Mouse (Mus musculus): ENCODE measurements around the gene Arhgap25. TPM values are rescaled to one million over a fixed set of nuclear protein-coding genes. Genes with fewer than 3 reads are reported as not detected.
"Not testable (repeated sequence)": the region's sequence is repeated elsewhere in the genome, so short reads cannot be mapped to it uniquely, and the experiment has no call there.

Gene Arhgap25
- polyA plus RNA-seq, 1 experiment from 2014 or later: 1.9 TPM

DNA sequence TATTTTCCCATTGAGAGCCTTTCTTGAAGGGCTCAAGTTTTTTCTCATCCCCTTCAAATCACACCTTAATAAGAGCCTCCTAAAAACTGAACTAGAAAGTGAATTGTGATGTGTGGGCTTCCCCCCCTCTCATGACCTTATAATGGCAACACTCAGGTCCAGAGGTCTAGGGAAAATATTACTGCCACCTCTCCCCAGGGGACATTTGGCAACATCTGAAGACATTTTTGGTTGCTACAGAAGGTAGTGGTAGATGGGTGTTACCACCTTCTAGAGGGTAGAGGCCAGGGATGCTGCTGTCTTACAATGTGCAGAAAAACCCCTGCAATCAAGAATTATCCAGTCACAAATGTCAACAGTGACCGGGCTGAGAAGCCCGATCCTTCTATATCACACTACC is 2.7 kb downstream of the Arhgap25 start:
- H3K4me1 ChIP-seq: no peaks in the 10 kb centered on the region
- H3K4me3 ChIP-seq: no peak overlapping the region
- H3K27ac ChIP-seq: no peak overlapping the region
- H3K4me2 ChIP-seq: no peak overlapping the region
- H3K9ac ChIP-seq: no peak overlapping the region
- no peaks in the 10 kb centered on the region for H3K27me3 ChIP-seq (replicated peaks)
- no peaks in the 10 kb centered on the region for H3K36me3 ChIP-seq (replicated peaks)
- no peaks in the 10 kb centered on the region for H3K9me3 ChIP-seq
- 85% methylated on average over 2 of the region's 2 CpGs for WGBS
- ATAC-seq (replicated peaks): no peak

DNA sequence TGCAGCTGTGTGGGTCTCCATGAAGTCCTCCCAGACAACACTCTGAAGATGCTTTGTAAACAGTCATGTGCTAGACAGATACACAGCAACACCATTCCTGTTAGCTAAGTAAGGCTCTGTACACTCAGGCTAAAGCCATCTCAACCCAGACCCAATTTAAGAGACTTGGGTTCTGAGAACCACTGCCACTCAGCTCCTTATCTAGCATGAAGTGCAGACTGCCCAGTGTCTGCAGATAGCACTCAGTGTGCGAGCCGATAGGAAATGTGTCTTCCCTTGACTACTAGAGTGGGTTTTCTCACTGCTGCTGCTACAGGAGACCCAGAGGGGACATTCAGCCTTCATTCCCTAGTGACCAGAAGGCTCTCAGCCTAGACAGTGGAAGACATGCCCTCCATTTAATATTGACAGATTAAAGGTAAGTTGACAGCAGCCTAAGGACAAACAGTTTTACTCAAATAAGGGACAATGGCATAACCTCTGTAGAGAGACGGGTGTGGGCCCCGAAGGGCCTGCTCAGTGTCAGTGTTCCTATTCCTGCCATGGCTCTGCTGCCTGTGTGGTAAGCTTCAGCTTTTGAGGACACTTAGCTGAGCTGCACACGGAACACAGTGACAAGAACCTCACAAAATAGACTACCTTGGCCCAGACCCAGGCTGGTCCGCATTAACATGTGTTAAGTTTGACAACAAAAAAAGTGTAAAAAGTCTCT is 5.1 kb downstream of the Arhgap25 start:
- no peaks in the 10 kb centered on the region for H3K4me1 ChIP-seq
- no peak overlapping the region for H3K9ac ChIP-seq
- no peaks in the 10 kb centered on the region for H3K36me3 ChIP-seq (replicated peaks)
- 86% methylated on average over 6 of the region's 6 CpGs for WGBS
- ATAC-seq (replicated peaks): no peak
- H3K4me2 ChIP-seq: no peak overlapping the region
- H3K27me3 ChIP-seq (replicated peaks): no peaks in the 10 kb centered on the region
- no peak overlapping the region for H3K4me3 ChIP-seq
- H3K9me3 ChIP-seq: no peaks in the 10 kb centered on the region
- no peak overlapping the region for H3K27ac ChIP-seq

DNA sequence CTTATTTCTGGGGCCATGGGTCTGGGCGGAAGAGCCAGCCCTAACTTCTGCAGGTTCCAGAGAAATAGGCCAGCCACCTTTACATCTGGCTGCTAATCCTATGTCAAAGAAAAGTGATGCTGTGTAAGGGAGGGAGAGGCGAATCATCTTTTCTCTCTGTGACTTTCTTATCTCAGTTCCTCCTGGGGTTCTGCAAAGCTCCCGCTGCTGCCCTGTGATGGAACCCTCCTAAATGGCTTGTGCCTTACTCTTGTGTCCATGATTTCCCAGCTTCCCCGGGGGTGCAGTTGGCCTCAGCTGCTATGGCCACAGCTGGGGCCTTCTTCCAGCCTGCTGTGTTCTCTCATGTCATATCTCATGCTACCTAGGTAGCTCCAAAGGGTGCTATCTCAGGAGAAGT is 5.7 kb downstream of the Arhgap25 start:
- Histone ChIP-seq H3K9me3 (no peaks in the 10 kb centered on the region), H3K27ac (no peak overlapping the region), H3K27me3 (replicated peaks) (no peaks in the 10 kb centered on the region), H3K4me1 (no peaks in the 10 kb centered on the region), H3K4me2 (no peak overlapping the region), H3K9ac (no peak overlapping the region), H3K4me3 (no peak overlapping the region), H3K36me3 (replicated peaks) (no peaks in the 10 kb centered on the region)
- 85% methylated on average over 4 of the region's 4 CpGs for WGBS
- ATAC-seq (replicated peaks): no peak

DNA sequence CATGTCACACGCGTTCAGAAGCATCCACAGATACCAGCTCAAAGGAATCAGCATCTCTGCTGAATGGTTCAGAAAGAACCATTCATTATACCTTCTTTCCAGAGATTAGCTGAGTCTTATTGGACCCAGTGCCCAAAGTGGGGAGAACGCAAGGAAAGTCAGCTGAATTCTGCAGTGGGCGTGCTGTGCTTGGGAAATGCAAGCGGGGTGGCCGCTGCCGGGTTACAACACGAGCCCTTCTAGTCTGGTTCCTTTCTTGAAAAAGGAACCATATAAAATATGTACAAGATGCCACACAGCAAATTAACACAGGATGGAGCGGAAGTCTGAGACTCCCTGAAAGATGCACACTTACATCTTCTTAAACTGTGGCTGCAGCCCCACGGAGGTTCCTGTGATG is 7.9 kb downstream of the Arhgap25 start:
- Histone ChIP-seq H3K9ac (no peak overlapping the region), H3K4me2 (no peak overlapping the region), H3K9me3 (no peaks in the 10 kb centered on the region), H3K27me3 (replicated peaks) (no peaks in the 10 kb centered on the region), H3K27ac (no peak overlapping the region), H3K4me3 (no peak overlapping the region), H3K4me1 (no peaks in the 10 kb centered on the region), H3K36me3 (replicated peaks) (no peaks in the 10 kb centered on the region)
- no peak for ATAC-seq (replicated peaks)
- WGBS: 90% methylated on average over 10 of the region's 10 CpGs

DNA sequence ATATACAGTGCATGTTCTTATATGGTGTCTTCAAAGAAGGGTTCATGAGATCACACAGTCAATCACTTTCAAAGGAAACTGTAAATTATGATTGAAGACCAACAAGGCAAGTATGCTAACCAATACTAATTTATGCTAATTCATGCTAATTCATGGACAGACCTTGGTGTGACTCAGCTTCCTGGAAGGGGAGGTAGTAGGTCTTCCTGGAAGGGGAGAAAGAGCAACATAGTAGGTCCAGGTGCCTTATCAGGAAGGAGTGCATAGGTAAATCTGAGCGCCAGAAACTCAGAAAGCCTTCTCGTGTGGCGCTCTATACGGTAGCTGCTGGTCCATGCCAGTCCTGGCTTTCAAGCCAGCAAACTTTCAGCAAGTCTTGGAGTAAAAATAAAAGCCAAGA is 8.8 kb downstream of the Arhgap25 start:
- Histone ChIP-seq H3K27me3 (replicated peaks) (no peaks in the 10 kb centered on the region), H3K9me3 (no peaks in the 10 kb centered on the region), H3K36me3 (replicated peaks) (no peaks in the 10 kb centered on the region), H3K4me3 (no peak overlapping the region), H3K27ac (no peak overlapping the region), H3K9ac (no peak overlapping the region), H3K4me2 (no peak overlapping the region), H3K4me1 (no peaks in the 10 kb centered on the region)
- WGBS: 92% methylated on average over 4 of the region's 4 CpGs
- ATAC-seq (replicated peaks): no peak

DNA sequence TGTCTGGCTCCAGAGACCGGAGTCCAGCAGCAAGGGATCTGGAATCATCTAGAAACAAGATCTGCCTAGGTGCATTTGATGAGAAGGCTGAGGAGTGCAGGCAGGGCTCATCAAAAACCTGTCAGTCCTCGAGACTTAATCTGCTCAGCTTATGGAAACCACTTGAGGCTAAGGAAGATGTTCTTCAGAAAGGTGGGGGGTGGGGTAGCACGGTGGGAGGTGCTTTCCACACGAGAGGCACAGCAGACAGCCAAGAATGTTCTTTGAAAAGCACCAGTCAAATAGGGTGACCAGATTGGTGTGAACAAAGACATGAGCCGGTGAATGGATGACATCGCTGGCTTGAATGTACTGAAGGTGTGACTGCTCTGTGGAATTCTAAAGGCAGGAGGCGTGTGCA is 9.3 kb downstream of the Arhgap25 start:
- H3K9ac ChIP-seq: no peak overlapping the region
- no peaks in the 10 kb centered on the region for H3K4me1 ChIP-seq
- no peak overlapping the region for H3K27ac ChIP-seq
- no peak for ATAC-seq (replicated peaks)
- no peak overlapping the region for H3K4me3 ChIP-seq
- H3K27me3 ChIP-seq (replicated peaks): no peaks in the 10 kb centered on the region
- no peak overlapping the region for H3K4me2 ChIP-seq
- no peaks in the 10 kb centered on the region for H3K9me3 ChIP-seq
- H3K36me3 ChIP-seq (replicated peaks): no peaks in the 10 kb centered on the region
- WGBS: 51% methylated on average over 7 of the region's 7 CpGs

DNA sequence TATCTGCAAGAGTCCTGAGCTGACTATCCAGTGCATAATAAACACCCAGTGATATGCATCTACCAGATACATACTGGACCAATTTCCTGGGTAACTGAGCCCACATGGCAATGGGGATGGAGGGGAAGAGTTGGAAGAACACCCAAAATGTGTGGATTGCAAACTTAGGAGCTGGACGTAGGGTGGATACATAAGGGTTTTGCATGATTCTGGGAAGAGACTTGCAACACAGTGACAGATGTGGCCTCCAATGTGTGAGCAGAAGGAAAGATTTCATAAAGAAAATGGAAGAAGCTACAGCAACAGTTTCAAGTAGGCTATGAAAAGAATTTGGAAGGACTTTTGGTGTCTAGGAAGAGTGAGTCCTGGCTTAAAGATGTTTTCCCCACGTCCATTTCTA is 10.0 kb downstream of the Arhgap25 start:
- no peak overlapping the region for H3K4me2 ChIP-seq
- no peaks in the 10 kb centered on the region for H3K9me3 ChIP-seq
- H3K27me3 ChIP-seq (replicated peaks): no peaks in the 10 kb centered on the region
- no peak overlapping the region for H3K9ac ChIP-seq
- H3K4me1 ChIP-seq: no peaks in the 10 kb centered on the region
- WGBS: 88% methylated on average over 2 of the region's 2 CpGs
- H3K27ac ChIP-seq: no peak overlapping the region
- no peaks in the 10 kb centered on the region for H3K36me3 ChIP-seq (replicated peaks)
- no peak overlapping the region for H3K4me3 ChIP-seq
- no peak for ATAC-seq (replicated peaks)

DNA sequence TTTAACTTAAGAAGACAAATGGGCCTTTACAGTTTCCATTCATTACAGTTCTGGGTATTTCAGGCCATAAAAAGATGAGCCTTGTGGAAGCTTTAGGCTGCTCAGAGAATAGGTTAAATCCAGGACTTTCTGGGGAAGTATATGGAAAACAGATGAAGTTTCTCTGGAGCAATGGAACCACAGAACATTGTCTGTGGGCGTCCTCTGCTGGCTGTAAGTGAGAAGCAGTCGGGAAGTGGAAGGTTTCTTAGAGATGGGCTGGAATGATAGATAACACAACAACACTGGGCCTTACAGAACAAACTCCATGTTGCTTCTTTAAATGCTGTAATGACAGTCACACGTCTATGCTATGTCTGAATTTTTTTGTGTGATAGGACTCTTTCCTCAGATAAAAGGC is 10.8 kb downstream of the Arhgap25 start:
- 28% methylated on average over 3 of the region's 3 CpGs for WGBS
- no peaks in the 10 kb centered on the region for H3K9me3 ChIP-seq
- H3K4me3 ChIP-seq: no peak overlapping the region
- no peak overlapping the region for H3K9ac ChIP-seq
- no peak overlapping the region for H3K4me2 ChIP-seq
- no peaks in the 10 kb centered on the region for H3K36me3 ChIP-seq (replicated peaks)
- H3K4me1 ChIP-seq: no peaks in the 10 kb centered on the region
- H3K27ac ChIP-seq: no peak overlapping the region
- ATAC-seq (replicated peaks): no peak
- no peaks in the 10 kb centered on the region for H3K27me3 ChIP-seq (replicated peaks)

DNA sequence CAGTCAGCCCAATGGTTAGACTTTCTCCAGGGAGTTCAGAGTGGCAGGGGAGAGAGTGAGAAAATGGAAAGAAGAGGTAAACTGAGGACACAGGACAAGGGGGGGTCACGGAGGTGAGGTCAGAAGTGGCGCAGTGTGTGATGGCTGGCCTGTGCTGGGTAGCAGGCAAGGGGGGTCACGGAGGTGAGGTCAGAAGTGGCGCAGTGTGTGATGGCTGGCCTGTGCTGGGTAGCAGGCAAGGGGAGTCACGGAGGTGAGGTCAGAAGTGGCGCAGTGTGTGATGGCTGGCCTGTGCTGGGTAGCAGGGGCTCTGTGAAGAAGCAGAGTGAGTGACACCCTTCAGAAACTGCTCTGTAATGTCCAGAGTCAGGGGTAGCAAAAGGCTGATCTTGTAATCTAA is 11.4 kb downstream of the Arhgap25 start:
- not testable (repeated sequence) for H3K36me3 ChIP-seq (replicated peaks); ATAC-seq (replicated peaks); H3K4me2 ChIP-seq; H3K9ac ChIP-seq; H3K4me1 ChIP-seq; H3K27ac ChIP-seq; H3K27me3 ChIP-seq (replicated peaks); H3K9me3 ChIP-seq; H3K4me3 ChIP-seq
- WGBS: 97% methylated on average over 6 of the region's 6 CpGs

DNA sequence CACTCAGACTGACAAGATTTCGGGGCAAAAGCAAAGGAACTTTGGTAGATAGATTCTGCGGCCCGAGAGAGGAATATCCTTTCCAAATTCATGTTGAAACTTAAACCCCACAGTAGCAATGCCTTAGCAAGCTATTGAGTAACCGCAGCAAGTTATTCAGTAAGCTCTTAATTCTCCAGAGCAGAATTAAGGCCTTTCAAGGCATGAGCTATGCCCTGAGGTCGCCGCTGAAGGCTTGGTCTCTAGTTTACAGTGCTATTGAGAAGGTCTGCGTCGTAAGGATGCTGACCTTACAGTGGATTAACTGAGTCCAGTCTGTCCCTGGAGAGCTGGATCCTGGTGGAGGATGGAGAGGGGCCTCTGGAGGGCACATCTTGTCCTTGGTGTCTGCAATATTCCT is 12.5 kb downstream of the Arhgap25 start:
- H3K36me3 ChIP-seq (replicated peaks): no peaks in the 10 kb centered on the region
- H3K4me1 ChIP-seq: no peaks in the 10 kb centered on the region
- no peak overlapping the region for H3K9ac ChIP-seq
- no peaks in the 10 kb centered on the region for H3K27me3 ChIP-seq (replicated peaks)
- H3K4me3 ChIP-seq: no peak overlapping the region
- H3K4me2 ChIP-seq: no peak overlapping the region
- H3K27ac ChIP-seq: no peak overlapping the region
- no peaks in the 10 kb centered on the region for H3K9me3 ChIP-seq
- 84% methylated on average over 8 of the region's 8 CpGs for WGBS
- ATAC-seq (replicated peaks): no peak

DNA sequence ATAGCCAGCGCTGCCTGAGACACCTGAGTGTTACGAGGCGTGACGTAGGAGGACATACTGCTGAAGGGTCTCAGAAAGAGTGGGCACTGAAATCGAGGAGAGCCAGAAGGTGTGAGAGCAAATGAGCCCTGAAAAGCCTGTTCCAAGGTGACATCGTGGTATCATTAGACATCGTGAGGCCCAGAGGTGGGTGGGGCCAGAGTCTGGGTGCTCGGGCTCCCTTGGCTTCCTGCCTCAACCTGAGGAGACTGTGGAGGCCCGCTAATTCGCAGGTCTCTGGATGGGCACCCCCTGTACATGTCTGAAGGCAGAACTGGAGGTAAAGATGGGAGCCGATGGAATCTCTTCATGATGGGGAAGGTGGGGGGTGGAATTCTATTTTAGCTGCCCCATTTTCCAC is 13.2 kb downstream of the Arhgap25 start:
- H3K4me2 ChIP-seq: no peak overlapping the region
- H3K9ac ChIP-seq: no peak overlapping the region
- H3K36me3 ChIP-seq (replicated peaks): no peaks in the 10 kb centered on the region
- ATAC-seq (replicated peaks): no peak
- H3K27me3 ChIP-seq (replicated peaks): no peaks in the 10 kb centered on the region
- no peak overlapping the region for H3K27ac ChIP-seq
- no peaks in the 10 kb centered on the region for H3K9me3 ChIP-seq
- no peak overlapping the region for H3K4me3 ChIP-seq
- 91% methylated on average over 11 of the region's 11 CpGs for WGBS
- no peaks in the 10 kb centered on the region for H3K4me1 ChIP-seq

DNA sequence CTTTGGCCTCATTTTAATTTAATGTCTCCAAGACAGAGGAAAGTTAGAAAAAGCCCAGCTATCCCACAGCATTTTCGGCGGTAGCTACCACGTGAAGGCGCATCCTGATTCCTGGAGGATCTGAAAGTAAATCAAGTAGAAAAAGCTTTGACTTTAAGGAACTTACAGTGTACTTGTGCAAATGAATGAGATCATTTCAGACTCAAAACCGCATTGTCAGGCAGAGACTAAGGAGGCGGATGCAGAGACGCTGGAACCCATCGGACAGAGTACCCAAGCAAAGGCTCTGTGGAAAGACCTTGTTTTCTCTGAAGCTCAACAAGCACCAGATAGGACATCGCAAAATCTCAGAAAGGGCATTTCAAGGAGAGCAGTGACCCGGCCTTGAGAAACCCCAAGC is 14.4 kb downstream of the Arhgap25 start:
- WGBS: 96% methylated on average over 10 of the region's 10 CpGs
- H3K9me3 ChIP-seq: no peaks in the 10 kb centered on the region
- H3K4me1 ChIP-seq: no peaks in the 10 kb centered on the region
- H3K27ac ChIP-seq: no peak overlapping the region
- H3K9ac ChIP-seq: no peak overlapping the region
- H3K36me3 ChIP-seq (replicated peaks): no peaks in the 10 kb centered on the region
- H3K4me2 ChIP-seq: no peak overlapping the region
- H3K4me3 ChIP-seq: no peak overlapping the region
- H3K27me3 ChIP-seq (replicated peaks): no peaks in the 10 kb centered on the region
- no peak for ATAC-seq (replicated peaks)

DNA sequence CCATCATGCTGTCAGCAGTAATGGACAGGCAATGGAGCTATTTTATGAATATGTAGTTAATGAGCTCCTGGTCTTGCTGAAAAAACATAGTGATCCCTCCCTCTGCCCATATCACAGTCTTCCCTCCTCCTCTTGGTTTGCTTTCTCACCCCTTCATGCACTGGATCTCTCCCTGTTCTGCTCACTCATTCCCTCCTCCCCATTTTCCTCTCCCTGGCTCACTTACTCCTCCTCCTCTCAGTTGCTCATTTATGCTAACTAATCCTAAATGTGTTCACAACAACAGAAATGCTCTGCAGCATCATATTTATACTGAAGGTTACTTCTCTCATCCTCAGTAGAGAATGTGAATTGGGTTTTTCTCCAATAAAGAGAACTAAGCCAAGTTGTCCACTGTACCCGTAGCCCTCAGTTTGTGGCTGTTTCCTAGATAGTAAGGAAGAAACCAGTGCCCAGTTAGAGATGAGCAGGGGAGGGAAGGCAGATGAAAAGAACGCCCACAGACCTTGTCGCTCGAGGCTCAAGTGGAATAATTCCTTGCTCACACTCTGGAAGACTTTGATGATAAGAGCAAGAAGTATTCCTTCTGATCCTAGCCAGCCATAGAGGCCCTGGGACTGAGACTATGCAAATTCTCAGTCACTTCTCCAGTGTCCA is 15.2 kb downstream of the Arhgap25 start:
- H3K9me3 ChIP-seq: no peaks in the 10 kb centered on the region
- H3K9ac ChIP-seq: no peak overlapping the region
- no peaks in the 10 kb centered on the region for H3K27me3 ChIP-seq (replicated peaks)
- H3K4me3 ChIP-seq: no peak overlapping the region
- ATAC-seq (replicated peaks): no peak
- H3K4me1 ChIP-seq: no peaks in the 10 kb centered on the region
- no peaks in the 10 kb centered on the region for H3K36me3 ChIP-seq (replicated peaks)
- H3K27ac ChIP-seq: no peak overlapping the region
- H3K4me2 ChIP-seq: no peak overlapping the region
- 93% methylated on average over 4 of the region's 4 CpGs for WGBS
